Mouse (Mus musculus) midbrain, embryonic 13.5 days (tissue): Measurements from ENCODE around the gene Ppfibp2. TPM values are rescaled to one million over a fixed set of nuclear protein-coding genes. Genes with fewer than 3 reads are reported as not detected.

Experiments used
- ATAC-seq: fragments of 200-750 bp; cut with Nextera tagmentation; 2 replicates; pipeline ENCODE4 v1.8.0; 2017; ENCODE audit warnings: mild to moderate bottlenecking, moderate TSS enrichment, moderate library complexity
- H3K27ac ChIP-seq: fragments of 300-500 bp; sonication (generic); 2 replicates; pipeline ENCODE4 v1.5.1; 2015; ENCODE audit warnings: inconsistent platforms, mild to moderate bottlenecking, moderate library complexity
- H3K27me3 ChIP-seq: fragments of 300-500 bp; sonication (generic); 2 replicates; pipeline ENCODE4 v1.6.1; 2015; ENCODE audit warnings: mild to moderate bottlenecking, inconsistent platforms
- H3K36me3 ChIP-seq: fragments of 300-500 bp; sonication (generic); 2 replicates; pipeline ENCODE4 v1.6.1; 2015; ENCODE audit warnings: mild to moderate bottlenecking, inconsistent platforms
- H3K4me1 ChIP-seq: fragments of 300-500 bp; sonication (generic); replicated peaks from 2 replicates; pipeline ENCODE4 v1.6.1; 2015; ENCODE audit warnings: inconsistent platforms
- H3K4me2 ChIP-seq: fragments of 300-500 bp; sonication (generic); replicated peaks from 2 replicates; pipeline ENCODE4 v1.6.1; 2015; ENCODE audit warnings: moderate library complexity, mild to moderate bottlenecking, inconsistent platforms
- H3K4me3 ChIP-seq: fragments of 300-500 bp; sonication (generic); replicated peaks from 2 replicates; pipeline ENCODE4 v1.5.1; 2015; ENCODE audit warnings: mild to moderate bottlenecking, inconsistent platforms
- H3K9ac ChIP-seq: fragments of 300-500 bp; sonication (generic); replicated peaks from 2 replicates; pipeline ENCODE4 v1.6.1; 2015; ENCODE audit warnings: mild to moderate bottlenecking, inconsistent platforms
- H3K9me3 ChIP-seq: fragments of 300-500 bp; sonication (generic); 2 replicates; pipeline ENCODE4 v1.6.1; 2016; ENCODE audit warnings: mild to moderate bottlenecking, inconsistent platforms
- WGBS: fragments of 180-500 bp; shearing (Covaris S2); methylation state at CpG from one replicate; pipeline ENCODE4 v1.1.7; 2015; 5-methylcytosine and 5-hydroxymethylcytosine counted together
- polyA plus RNA-seq: library from polyadenylated mRNA; unstranded; fragments of >200 nt; fragmentation: Nextera tagmentation; extraction: Ambion mirVana; gene quantifications from 2 replicates; pipeline ENCODE4 v1.2.1, GENCODE M21; 2015

Gene Ppfibp2
- polyA plus RNA-seq, 1 experiment from 2014 or later, result 1.3 TPM

DNA sequence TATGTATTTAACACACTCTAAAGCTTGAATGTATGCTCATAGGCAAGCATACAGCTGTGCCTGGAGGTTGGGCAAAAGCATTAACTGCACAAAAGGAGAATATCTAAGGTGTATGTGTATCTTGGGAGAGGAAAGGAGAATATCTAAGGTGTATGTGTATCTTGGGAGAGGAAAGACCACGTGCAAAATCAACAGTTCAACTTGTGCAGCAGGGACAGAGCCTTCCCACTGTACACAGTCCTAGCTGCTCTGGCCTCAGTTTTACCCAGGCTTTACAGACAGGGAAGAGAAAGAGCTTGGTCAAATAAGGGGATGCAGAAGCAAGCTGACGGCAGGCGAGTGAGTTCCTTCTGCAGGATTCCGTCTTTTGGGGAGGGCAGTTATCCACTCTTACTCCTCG, 119.1 kb downstream of the Ppfibp2 start:
- 84% methylated on average over 5 of the region's 5 CpGs for WGBS
- H3K4me1 ChIP-seq, result no peaks in the 10 kb centered on the region
- no peaks in the 10 kb centered on the region for H3K9me3 ChIP-seq
- no peak overlapping the region for H3K9ac ChIP-seq
- no peak overlapping the region for H3K4me2 ChIP-seq
- no peak overlapping the region for H3K4me3 ChIP-seq
- ATAC-seq, result no peak
- H3K27me3 ChIP-seq, result no peaks in the 10 kb centered on the region
- no peak overlapping the region for H3K27ac ChIP-seq
- H3K36me3 ChIP-seq, result no peaks in the 10 kb centered on the region

- ATAC-seq, result no peak
- no peaks in the 10 kb centered on the region for H3K9me3 ChIP-seq
- H3K4me3 ChIP-seq, result no peak overlapping the region
- no peak overlapping the region for H3K4me2 ChIP-seq
- no peaks in the 10 kb centered on the region for H3K4me1 ChIP-seq
- H3K27ac ChIP-seq, result no peak overlapping the region
- H3K36me3 ChIP-seq, result no peaks in the 10 kb centered on the region
- WGBS, result 92% methylated on average over 1 of the region's 1 CpGs
- no peak overlapping the region for H3K9ac ChIP-seq
- H3K27me3 ChIP-seq, result no peaks in the 10 kb centered on the region
Observed at GRCm38 (mm10) chr7:107720771-107721170, 125.8 kb downstream of the Ppfibp2 start.

GRCm38 (mm10) chr7:107722536-107722935, 127.5 kb downstream of the Ppfibp2 start:
- no peak for ATAC-seq
- Histone ChIP-seq H3K4me2 (no peak overlapping the region), H3K4me1 (no peaks in the 10 kb centered on the region), H3K4me3 (no peak overlapping the region), H3K27ac (no peak overlapping the region), H3K9ac (no peak overlapping the region), H3K36me3 (no peaks in the 10 kb centered on the region), H3K27me3 (no peaks in the 10 kb centered on the region), H3K9me3 (no peaks in the 10 kb centered on the region)
- WGBS, result 98% methylated on average over 4 of the region's 4 CpGs

DNA sequence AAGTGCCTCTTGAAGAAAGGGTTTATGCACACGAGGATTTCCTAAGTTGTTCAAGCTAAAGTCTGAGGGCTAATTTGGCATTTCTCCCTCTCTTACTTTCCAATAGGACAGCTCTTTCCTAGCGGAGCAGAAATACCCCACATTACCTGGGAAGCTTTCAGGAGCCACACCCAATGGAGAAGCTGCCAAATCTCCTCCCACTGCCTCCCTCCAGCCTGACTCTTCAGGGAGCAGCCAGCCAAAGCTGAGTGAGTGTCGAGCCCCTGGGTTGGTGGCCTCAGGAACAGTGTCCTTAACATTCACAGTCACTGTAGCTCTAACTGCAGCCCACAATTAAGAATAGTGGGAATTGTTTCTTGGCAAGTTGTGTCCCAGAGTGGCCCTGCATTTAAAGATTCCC, 132.5 kb downstream of the Ppfibp2 start:
- Histone ChIP-seq H3K27me3 (no peaks in the 10 kb centered on the region), H3K4me3 (no peak overlapping the region), H3K4me1 (no peaks in the 10 kb centered on the region), H3K4me2 (no peak overlapping the region), H3K9me3 (no peaks in the 10 kb centered on the region), H3K27ac (no peak overlapping the region), H3K36me3 (no peaks in the 10 kb centered on the region), H3K9ac (no peak overlapping the region)
- 81% methylated on average over 3 of the region's 3 CpGs for WGBS
- ATAC-seq, result no peak

DNA sequence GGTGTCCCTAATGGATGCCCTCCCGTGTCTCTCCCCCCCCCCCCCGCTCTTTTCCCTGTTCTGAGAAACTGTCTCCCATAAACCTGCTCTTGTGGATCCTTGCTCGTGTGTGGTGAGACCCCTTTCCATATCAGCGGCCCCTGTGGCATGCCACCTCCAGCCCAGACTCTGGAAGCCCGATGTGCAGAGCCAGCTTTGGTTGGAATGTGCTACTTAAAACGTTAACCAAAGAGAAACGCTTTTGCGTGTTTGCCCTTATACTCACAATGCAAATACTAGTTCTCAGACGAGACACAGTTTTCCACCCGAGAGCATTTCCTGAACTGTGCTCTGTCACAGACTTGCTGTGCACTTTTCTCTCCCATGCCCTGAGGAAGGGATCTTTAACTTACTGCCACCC, 135.6 kb downstream of the Ppfibp2 start:
- H3K9me3 ChIP-seq, result no peaks in the 10 kb centered on the region
- 81% methylated on average over 10 of the region's 10 CpGs for WGBS
- no peak for ATAC-seq

DNA sequence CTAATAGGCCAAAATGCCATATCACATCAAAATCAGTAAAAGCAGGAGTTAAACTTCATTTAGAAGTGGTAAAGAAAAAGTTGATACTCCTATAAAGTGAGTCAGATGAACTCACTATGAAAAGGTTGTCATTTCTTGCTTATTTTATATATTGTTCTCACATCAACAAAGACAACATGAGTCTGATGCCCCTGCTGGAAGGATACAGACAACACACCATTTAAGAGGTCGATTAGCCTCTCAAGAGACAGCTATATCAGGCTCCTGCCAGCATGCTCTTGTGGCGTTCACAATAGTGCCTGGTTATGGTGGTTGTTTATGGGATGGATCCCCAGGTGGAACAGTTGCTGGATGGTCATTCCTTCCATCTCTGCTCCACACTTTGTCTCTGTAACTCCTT, 138.2 kb downstream of the Ppfibp2 start:
- H3K4me3 ChIP-seq, result no peak overlapping the region
- no peaks in the 10 kb centered on the region for H3K27me3 ChIP-seq

More for the DNA sequence above, 135.6 kb downstream of the Ppfibp2 start:
- Histone ChIP-seq H3K4me3 (no peak overlapping the region), H3K4me1 (no peaks in the 10 kb centered on the region), H3K9ac (no peak overlapping the region), H3K4me2 (no peak overlapping the region), H3K27ac (no peak overlapping the region), H3K36me3 (no peaks in the 10 kb centered on the region), H3K27me3 (no peaks in the 10 kb centered on the region)

GRCm38 (mm10) chr7:107738726-107739125, 143.7 kb downstream of the Ppfibp2 start:
- Histone ChIP-seq H3K27me3 (no peaks in the 10 kb centered on the region), H3K9me3 (no peaks in the 10 kb centered on the region), H3K27ac (no peak overlapping the region), H3K9ac (no peak overlapping the region), H3K4me2 (no peak overlapping the region), H3K4me1 (no peaks in the 10 kb centered on the region), H3K36me3 (no peaks in the 10 kb centered on the region), H3K4me3 (no peak overlapping the region)
- 0 out of 2 replicates have a peak, but pooled peaks have one; percentile 45 for ATAC-seq
- 35% methylated on average over 2 of the region's 2 CpGs for WGBS

More for the DNA sequence above, 138.2 kb downstream of the Ppfibp2 start:
- Histone ChIP-seq H3K4me2 (no peak overlapping the region), H3K9ac (no peak overlapping the region), H3K9me3 (no peaks in the 10 kb centered on the region), H3K4me1 (no peaks in the 10 kb centered on the region), H3K36me3 (no peaks in the 10 kb centered on the region), H3K27ac (no peak overlapping the region)
- no peak for ATAC-seq
- 77% methylated on average over 2 of the region's 2 CpGs for WGBS

DNA sequence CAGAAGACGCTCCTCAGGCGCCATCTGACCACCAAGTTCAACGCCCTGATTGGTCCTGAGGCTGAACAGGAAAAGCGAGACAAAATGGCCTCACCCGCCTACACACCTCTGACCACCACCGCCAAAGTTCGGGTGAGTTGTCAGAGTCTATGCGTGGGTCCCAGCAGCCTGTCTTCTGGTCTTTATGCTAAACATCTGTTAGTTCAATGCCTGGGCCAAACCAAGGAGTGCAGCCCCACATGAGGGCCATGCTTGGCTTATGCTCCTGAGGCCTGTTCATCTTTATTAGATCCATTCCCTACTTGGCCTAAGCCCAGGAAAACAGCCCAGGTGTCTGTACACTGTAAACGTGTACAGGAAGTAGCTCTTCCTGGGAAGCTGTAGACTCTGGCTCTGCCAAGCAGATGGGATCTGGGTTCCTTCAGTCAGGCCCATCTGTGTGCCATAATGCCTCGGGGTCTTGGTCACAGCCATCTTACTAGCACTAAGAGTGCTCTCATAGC, 148.0 kb downstream of the Ppfibp2 start:
- no peaks in the 10 kb centered on the region for H3K36me3 ChIP-seq

DNA sequence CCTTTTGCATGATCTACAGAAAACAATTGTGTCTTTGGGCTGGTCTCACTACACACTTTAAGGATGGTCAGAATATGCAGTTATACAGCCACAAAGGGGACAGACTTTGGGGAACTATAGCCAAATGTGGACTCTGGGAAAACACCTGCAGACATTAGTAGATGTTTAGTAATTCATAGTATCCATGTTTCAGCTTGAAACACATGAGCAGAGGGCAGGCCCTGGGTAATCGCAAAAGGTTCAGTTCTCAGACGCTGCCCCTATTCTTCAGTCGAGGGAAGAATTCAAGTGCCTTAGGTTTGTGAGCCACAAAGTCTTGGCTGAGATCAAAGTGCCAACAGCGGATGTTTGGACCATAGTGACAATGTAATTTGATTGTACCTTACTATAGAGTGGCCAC, 149.4 kb downstream of the Ppfibp2 start:
- no peak overlapping the region for H3K9ac ChIP-seq
- 93% methylated on average over 4 of the region's 4 CpGs for WGBS
- no peaks in the 10 kb centered on the region for H3K9me3 ChIP-seq
- H3K27me3 ChIP-seq, result no peaks in the 10 kb centered on the region
- no peak overlapping the region for H3K4me3 ChIP-seq
- H3K36me3 ChIP-seq, result no peaks in the 10 kb centered on the region
- H3K4me1 ChIP-seq, result no peaks in the 10 kb centered on the region
- no peak overlapping the region for H3K27ac ChIP-seq
- no peak for ATAC-seq
- H3K4me2 ChIP-seq, result no peak overlapping the region

More for the DNA sequence above, 148.0 kb downstream of the Ppfibp2 start:
- no peaks in the 10 kb centered on the region for H3K4me1 ChIP-seq
- no peak for ATAC-seq
- no peak overlapping the region for H3K4me2 ChIP-seq
- no peaks in the 10 kb centered on the region for H3K9me3 ChIP-seq
- H3K27me3 ChIP-seq, result no peaks in the 10 kb centered on the region
- no peak overlapping the region for H3K4me3 ChIP-seq
- 86% methylated on average over 10 of the region's 10 CpGs for WGBS
- H3K9ac ChIP-seq, result no peak overlapping the region
- H3K27ac ChIP-seq, result no peak overlapping the region

DNA sequence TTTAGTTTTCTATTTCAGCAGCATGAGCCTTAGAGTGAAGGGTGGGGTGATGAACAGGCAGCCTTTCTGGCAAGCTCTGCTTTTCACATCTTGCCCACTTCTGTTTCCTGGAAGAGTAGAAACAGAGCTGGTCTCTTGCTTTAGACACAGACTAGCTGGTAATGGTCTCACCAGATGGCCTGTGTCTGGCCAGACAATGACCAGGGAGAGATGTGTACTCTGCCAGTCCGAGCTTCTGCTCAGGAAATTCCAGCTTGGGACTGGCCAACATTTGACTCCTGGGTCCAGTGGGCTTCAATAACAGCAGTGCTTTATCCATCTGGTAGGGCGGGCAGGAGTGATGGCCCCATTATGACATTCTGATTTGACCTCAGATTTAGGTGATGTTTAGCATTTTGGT, 150.1 kb downstream of the Ppfibp2 start:
- ATAC-seq, result no peak
- Histone ChIP-seq H3K4me1 (no peaks in the 10 kb centered on the region), H3K4me2 (no peak overlapping the region), H3K27ac (no peak overlapping the region), H3K4me3 (no peak overlapping the region), H3K9ac (no peak overlapping the region), H3K27me3 (no peaks in the 10 kb centered on the region), H3K9me3 (no peaks in the 10 kb centered on the region), H3K36me3 (no peaks in the 10 kb centered on the region)
- 74% methylated on average over 2 of the region's 2 CpGs for WGBS

DNA sequence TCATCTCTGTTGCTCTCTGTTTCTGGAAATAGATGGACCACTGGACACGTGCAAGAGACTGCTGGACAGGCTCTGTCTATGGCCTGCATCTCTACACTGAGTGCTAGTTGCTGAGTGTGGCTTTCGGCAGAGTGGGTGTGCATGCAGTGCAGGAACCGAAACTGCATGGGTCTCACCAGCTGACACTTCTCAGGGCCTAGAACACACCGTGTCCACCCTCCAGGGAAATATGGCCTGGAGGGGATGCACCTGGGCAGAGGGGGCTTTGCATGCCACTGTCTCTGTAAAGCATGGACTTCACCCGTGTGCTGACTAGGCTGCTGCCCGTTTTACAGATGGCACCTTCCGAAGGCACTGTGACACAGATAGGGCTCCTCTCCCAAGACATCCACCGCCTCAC, 151.0 kb downstream of the Ppfibp2 start:
- no peak for ATAC-seq
- H3K4me3 ChIP-seq, result no peak overlapping the region
- 93% methylated on average over 8 of the region's 8 CpGs for WGBS
- H3K27ac ChIP-seq, result no peak overlapping the region
- H3K9me3 ChIP-seq, result no peaks in the 10 kb centered on the region
- no peaks in the 10 kb centered on the region for H3K4me1 ChIP-seq
- H3K27me3 ChIP-seq, result no peaks in the 10 kb centered on the region
- H3K36me3 ChIP-seq, result no peaks in the 10 kb centered on the region
- no peak overlapping the region for H3K4me2 ChIP-seq
- H3K9ac ChIP-seq, result no peak overlapping the region

DNA sequence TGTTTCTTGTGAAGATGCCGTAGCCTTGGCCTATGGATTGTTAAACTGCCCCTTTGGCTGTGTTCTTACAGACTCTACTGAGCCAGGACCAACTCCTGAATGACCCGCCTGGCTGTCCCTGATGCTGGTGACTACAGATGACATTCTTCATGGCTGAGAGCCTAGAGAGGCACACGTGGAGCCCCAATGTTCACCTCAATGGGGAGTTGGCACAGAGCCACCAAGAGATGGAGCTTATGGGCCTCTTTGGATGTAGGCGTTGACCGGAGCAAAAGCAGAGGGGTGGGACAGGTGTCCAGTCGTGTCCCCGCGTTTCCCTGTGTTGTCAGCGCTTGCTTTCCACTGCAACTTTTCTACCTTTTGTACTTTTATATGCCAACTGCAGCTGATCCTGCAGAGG, 152.5 kb downstream of the Ppfibp2 start:
- Histone ChIP-seq H3K9me3 (no peaks in the 10 kb centered on the region), H3K9ac (no peak overlapping the region), H3K4me2 (no peak overlapping the region), H3K27ac (no peak overlapping the region), H3K4me3 (no peak overlapping the region), H3K4me1 (no peaks in the 10 kb centered on the region), H3K36me3 (no peaks in the 10 kb centered on the region), H3K27me3 (no peaks in the 10 kb centered on the region)
- ATAC-seq, result no peak
- WGBS, result 90% methylated on average over 9 of the region's 9 CpGs

DNA sequence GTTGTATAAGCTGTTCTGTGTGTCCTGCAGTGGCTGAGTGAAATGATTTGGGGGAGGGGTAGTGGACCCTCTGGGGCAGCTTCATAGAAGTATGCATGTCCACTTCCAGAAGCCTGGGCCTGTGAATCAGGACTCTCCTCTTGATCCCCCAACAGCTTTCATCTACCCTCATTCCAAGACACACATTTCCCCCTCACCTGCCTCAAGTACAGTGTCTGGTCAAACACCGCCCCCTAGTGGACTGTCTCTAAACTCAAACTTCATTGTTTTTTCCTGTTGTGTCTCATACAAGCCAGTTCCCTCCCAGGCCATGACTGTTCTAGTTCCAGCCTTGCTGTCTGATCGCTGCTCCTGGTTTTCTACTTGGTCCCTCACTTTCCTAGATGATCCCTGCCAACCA, 152.9 kb downstream of the Ppfibp2 start:
- Histone ChIP-seq H3K9me3 (no peaks in the 10 kb centered on the region), H3K4me1 (no peaks in the 10 kb centered on the region), H3K9ac (no peak overlapping the region), H3K36me3 (no peaks in the 10 kb centered on the region), H3K4me2 (no peak overlapping the region), H3K27ac (no peak overlapping the region), H3K4me3 (no peak overlapping the region), H3K27me3 (no peaks in the 10 kb centered on the region)
- WGBS, result 23% methylated on average over 2 of the region's 2 CpGs
- peak; percentile 31; the same call in 1 of the 2 replicates for ATAC-seq
